Mouse (Mus musculus): ENCODE results near the gene Rasa4.

DNA sequence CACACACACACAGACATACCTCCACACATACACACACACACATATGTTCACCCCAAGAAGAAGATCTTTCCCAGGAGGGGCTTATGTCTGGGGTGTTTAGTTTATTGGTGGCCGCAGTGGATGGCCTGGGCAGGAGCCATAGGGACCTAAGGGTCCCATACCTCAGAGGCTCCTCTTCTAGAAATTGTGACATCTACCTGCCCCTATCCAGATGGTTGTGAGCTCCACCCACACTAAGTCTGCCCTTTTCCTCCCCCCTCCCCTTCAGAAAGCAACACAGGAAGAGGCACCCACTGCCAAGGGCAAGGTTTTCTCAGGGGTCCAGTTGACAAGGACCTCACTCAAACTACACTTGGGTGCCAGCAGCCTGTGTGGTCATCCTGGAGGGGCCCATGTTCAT is 63.2 kb downstream of the Rasa4 start:
- TF ChIP-seq POLR2A (IDR thresholded peaks at IDR 0.05; ENCODE audit: low read depth, low read length): no peak
- TF ChIP-seq CTCF (conservative IDR thresholded peaks at IDR 0.05; ENCODE audit: insufficient read depth, insufficient read length, low read depth, low read length): no peak
